Mouse (Mus musculus) heart, embryonic 10.5 days (tissue): ENCODE measurements around the gene Bst1. TPM values are rescaled to one million over a fixed set of nuclear protein-coding genes. Genes with fewer than 3 reads are reported as not detected.

ENCODE experiments used
- DNase-seq: peaks from one replicate; pipeline ENCODE4 v3.0.0-alpha.2; 2017; ENCODE audit warnings: low spot score
- H3K27ac ChIP-seq: fragments of 300-500 bp; sonication (generic); 2 replicates; pipeline ENCODE4 v1.5.1; 2016; ENCODE audit warnings: mild to moderate bottlenecking
- H3K27me3 ChIP-seq: fragments of 300-500 bp; sonication (generic); 2 replicates; pipeline ENCODE4 v1.6.1; 2016; ENCODE audit warnings: mild to moderate bottlenecking; ENCODE audit not compliant: poor library complexity, insufficient read depth, severe bottlenecking
- H3K36me3 ChIP-seq: fragments of 300-500 bp; sonication (generic); 2 replicates; pipeline ENCODE4 v1.6.1; 2016; ENCODE audit warnings: mild to moderate bottlenecking, moderate library complexity
- H3K4me1 ChIP-seq: fragments of 300-500 bp; sonication (generic); 2 replicates; pipeline ENCODE4 v1.6.1; 2016; ENCODE audit warnings: mild to moderate bottlenecking
- H3K4me3 ChIP-seq: fragments of 300-500 bp; sonication (generic); 2 replicates; pipeline ENCODE4 v1.5.1; 2016; ENCODE audit warnings: mild to moderate bottlenecking, moderate library complexity
- H3K9me3 ChIP-seq: fragments of 300-500 bp; sonication (generic); 2 replicates; pipeline ENCODE4 v1.6.1; 2016; ENCODE audit warnings: mild to moderate bottlenecking, moderate library complexity
- WGBS: fragments of 180-500 bp; shearing (Covaris S2); methylation state at CpG from one replicate; pipeline ENCODE4 v1.1.7; 2016; 5-methylcytosine and 5-hydroxymethylcytosine counted together
- polyA plus RNA-seq: library from polyadenylated mRNA; unstranded; fragments of >200 nt; fragmentation: Nextera tagmentation; extraction: Ambion mirVana; gene quantifications from 2 replicates; pipeline ENCODE4 v1.2.1, GENCODE M21; 2016

Gene Bst1
- polyA plus RNA-seq, 1 experiment from 2014 or later = 0.36 TPM

- no peaks in the 10 kb centered on the region for H3K4me1 ChIP-seq
- no peaks in the 10 kb centered on the region for H3K27me3 ChIP-seq
- no peak overlapping the region for H3K27ac ChIP-seq
- no peaks in the 10 kb centered on the region for H3K36me3 ChIP-seq
- no peak for DNase-seq
- no peak overlapping the region for H3K4me3 ChIP-seq
- H3K9me3 ChIP-seq = 0 out of 2 replicates have a peak, but pooled peaks cover 7% of the 10 kb centered on the region
Observed at GRCm38 (mm10) chr5:43847555-43847954, 28.9 kb downstream of the Bst1 start.

- WGBS = 70% methylated on average over 3 of the region's 3 CpGs
- H3K27me3 ChIP-seq = no peaks in the 10 kb centered on the region
- H3K9me3 ChIP-seq = 0 out of 2 replicates have a peak, but pooled peaks cover 7% of the 10 kb centered on the region
- no peak overlapping the region for H3K4me3 ChIP-seq
- H3K27ac ChIP-seq = no peak overlapping the region
- DNase-seq = no peak
- 0 out of 2 replicates have a peak, but pooled peaks cover 2% of the 10 kb centered on the region for H3K4me1 ChIP-seq
- H3K36me3 ChIP-seq = no peaks in the 10 kb centered on the region
Observed at GRCm38 (mm10) chr5:43848275-43848674, 29.6 kb downstream of the Bst1 start.

- Histone ChIP-seq H3K27ac (no peak overlapping the region), H3K27me3 (no peaks in the 10 kb centered on the region), H3K36me3 (no peaks in the 10 kb centered on the region), H3K9me3 (no peaks in the 10 kb centered on the region), H3K4me3 (no peak overlapping the region), H3K4me1 (0 out of 2 replicates have a peak, but pooled peaks cover 2% of the 10 kb centered on the region)
- 77% methylated on average over 11 of the region's 11 CpGs for WGBS
- no peak for DNase-seq
Observed at GRCm38 (mm10) chr5:43853096-43853867, 34.6 kb downstream of the Bst1 start.

- WGBS = 74% methylated on average over 7 of the region's 7 CpGs
- H3K27ac ChIP-seq = no peak overlapping the region
- no peaks in the 10 kb centered on the region for H3K9me3 ChIP-seq
- H3K36me3 ChIP-seq = no peaks in the 10 kb centered on the region
- H3K4me3 ChIP-seq = no peak overlapping the region
- 0 out of 2 replicates have a peak, but pooled peaks cover 2% of the 10 kb centered on the region for H3K4me1 ChIP-seq
- no peaks in the 10 kb centered on the region for H3K27me3 ChIP-seq
- no peak for DNase-seq
Observed at GRCm38 (mm10) chr5:43853868-43854488, 35.3 kb downstream of the Bst1 start.

- H3K36me3 ChIP-seq = no peaks in the 10 kb centered on the region
- H3K4me3 ChIP-seq = no peak overlapping the region
- WGBS = 69% methylated on average over 2 of the region's 2 CpGs
- no peaks in the 10 kb centered on the region for H3K27me3 ChIP-seq
- DNase-seq = no peak
- H3K4me1 ChIP-seq = peaks cover 8% of the 10 kb centered on the region; the same call in 1 of the 2 replicates
- no peak overlapping the region for H3K27ac ChIP-seq
- no peaks in the 10 kb centered on the region for H3K9me3 ChIP-seq
Observed at GRCm38 (mm10) chr5:43855769-43856168, 37.1 kb downstream of the Bst1 start.

- DNase-seq = no peak
Observed at GRCm38 (mm10) chr5:43859663-43860062, 41.0 kb downstream of the Bst1 start.

GRCm38 (mm10) chr5:43860096-43860495 lies 41.4 kb downstream of the Bst1 start:
- WGBS = 75% methylated on average over 5 of the region's 5 CpGs
- H3K36me3 ChIP-seq = no peaks in the 10 kb centered on the region

More at GRCm38 (mm10) chr5:43859663-43860062, 41.0 kb downstream of the Bst1 start:
- Histone ChIP-seq H3K4me3 (no peak overlapping the region), H3K36me3 (no peaks in the 10 kb centered on the region), H3K27ac (no peak overlapping the region), H3K27me3 (no peaks in the 10 kb centered on the region), H3K9me3 (no peaks in the 10 kb centered on the region), H3K4me1 (peaks cover 6% of the 10 kb centered on the region; the same call in 1 of the 2 replicates)
- 42% methylated on average over 8 of the region's 8 CpGs for WGBS

GRCm38 (mm10) chr5:43860670-43861431 lies 42.2 kb downstream of the Bst1 start:
- no peak overlapping the region for H3K4me3 ChIP-seq
- no peaks in the 10 kb centered on the region for H3K36me3 ChIP-seq
- no peak overlapping the region for H3K27ac ChIP-seq
- DNase-seq = no peak
- 70% methylated on average over 5 of the region's 5 CpGs for WGBS
- no peaks in the 10 kb centered on the region for H3K9me3 ChIP-seq
- peaks cover 6% of the 10 kb centered on the region; the same call in 1 of the 2 replicates for H3K4me1 ChIP-seq
- H3K27me3 ChIP-seq = no peaks in the 10 kb centered on the region

More at GRCm38 (mm10) chr5:43860096-43860495, 41.4 kb downstream of the Bst1 start:
- no peaks in the 10 kb centered on the region for H3K9me3 ChIP-seq
- peaks cover 6% of the 10 kb centered on the region; the same call in 1 of the 2 replicates for H3K4me1 ChIP-seq
- no peak overlapping the region for H3K27ac ChIP-seq
- DNase-seq = no peak
- no peaks in the 10 kb centered on the region for H3K27me3 ChIP-seq
- no peak overlapping the region for H3K4me3 ChIP-seq

GRCm38 (mm10) chr5:43863642-43864041 lies 45.0 kb downstream of the Bst1 start:
- WGBS = 57% methylated on average over 6 of the region's 6 CpGs

GRCm38 (mm10) chr5:43865316-43865715 lies 46.6 kb downstream of the Bst1 start:
- WGBS = 60% methylated on average over 2 of the region's 2 CpGs
- Histone ChIP-seq H3K9me3 (no peaks in the 10 kb centered on the region), H3K4me1 (peaks cover 25% of the 10 kb centered on the region), H3K27ac (no peak overlapping the region), H3K4me3 (no peak overlapping the region), H3K27me3 (no peaks in the 10 kb centered on the region), H3K36me3 (no peaks in the 10 kb centered on the region)
- no peak for DNase-seq

More at GRCm38 (mm10) chr5:43863642-43864041, 45.0 kb downstream of the Bst1 start:
- H3K27me3 ChIP-seq = no peaks in the 10 kb centered on the region
- peaks cover 24% of the 10 kb centered on the region for H3K4me1 ChIP-seq
- DNase-seq = no peak
- no peak overlapping the region for H3K27ac ChIP-seq
- no peaks in the 10 kb centered on the region for H3K36me3 ChIP-seq
- H3K4me3 ChIP-seq = no peak overlapping the region
- H3K9me3 ChIP-seq = no peaks in the 10 kb centered on the region

GRCm38 (mm10) chr5:43868253-43868652 lies 49.6 kb downstream of the Bst1 start, which contains the start of gene Cd38:
Gene Cd38, plus strand, starts transcription at chr5:43868553.
- Histone ChIP-seq H3K4me3 (peak within 1 kb of the TSS; percentile 65), H3K4me1 (peaks cover 24% of the 10 kb centered on the region), H3K9me3 (no peaks in the 10 kb centered on the region), H3K27ac (peak within 1 kb of the TSS; percentile 88), H3K36me3 (no peaks in the 10 kb centered on the region), H3K27me3 (no peaks in the 10 kb centered on the region)
- no peak for DNase-seq

GRCm38 (mm10) chr5:43868711-43869600 lies 50.3 kb downstream of the Bst1 start:
- Histone ChIP-seq H3K27ac (peak overlapping the region; percentile 88), H3K9me3 (no peaks in the 10 kb centered on the region), H3K4me1 (peaks cover 24% of the 10 kb centered on the region), H3K27me3 (no peaks in the 10 kb centered on the region), H3K4me3 (peak overlapping the region; percentile 65), H3K36me3 (no peaks in the 10 kb centered on the region)
- under 1% methylated on average over 28 of the region's 28 CpGs for WGBS
- peak; percentile 79 for DNase-seq
